Mouse (Mus musculus) MEL (cell line): ENCODE measurements around the gene Hectd3. TPM values are rescaled to one million over a fixed set of nuclear protein-coding genes. Genes with fewer than 3 reads are reported as not detected.

Source experiments
- DNase-seq: peaks from one replicate; pipeline ENCODE4 v3.0.0; 2011; ENCODE audit warnings: low read depth, low spot score
- H3K27ac ChIP-seq: 2 replicates; pipeline ENCODE4 v1.5.1; 2012; ENCODE audit warnings: low read depth, mild to moderate bottlenecking, control low read depth, low read length, moderate library complexity; ENCODE audit not compliant: control insufficient read depth
- H3K27me3 ChIP-seq, 2 experiments: fragments of 150-350 bp in 1 of 2; sonication (generic) in 1 of 2; 2 replicates each; pipeline ENCODE4 v1.6.1; 2012; ENCODE audit warnings: low read length in 2 of 2, mild to moderate bottlenecking in 2 of 2, improper control_type of control experiment in 1 of 2, moderate library complexity in 1 of 2; ENCODE audit not compliant: insufficient read depth in 2 of 2, control insufficient read depth in 1 of 2
- H3K36me3 ChIP-seq, 2 experiments: 2 replicates each; pipeline ENCODE4 v1.6.1; 2012 to 2014; ENCODE audit warnings: low read length in 2 of 2, improper control_type of control experiment in 1 of 2, inconsistent platforms in 1 of 2, mild to moderate bottlenecking in 1 of 2; ENCODE audit not compliant: insufficient read depth in 2 of 2, control insufficient read depth in 1 of 2
- H3K4me1 ChIP-seq, 2 experiments: fragments of 150-350 bp in 1 of 2; sonication (generic) in 1 of 2; 2 replicates each; pipeline ENCODE4 v1.6.1; 2012; ENCODE audit warnings: low read length in 2 of 2, improper control_type of control experiment in 1 of 2, mild to moderate bottlenecking in 1 of 2; ENCODE audit not compliant: insufficient read depth in 2 of 2, control insufficient read depth in 1 of 2
- H3K4me3 ChIP-seq, 2 experiments: fragments of 150-350 bp in 1 of 2; sonication (generic) in 1 of 2; 2 replicates each; pipeline ENCODE4 v1.5.1; 2012; ENCODE audit warnings: low read depth in 2 of 2, low read length in 2 of 2, mild to moderate bottlenecking in 2 of 2, moderate library complexity in 2 of 2, control low read depth in 1 of 2, improper control_type of control experiment in 1 of 2; ENCODE audit not compliant: control insufficient read depth in 1 of 2, insufficient read depth in 1 of 2
- H3K79me2 ChIP-seq: 2 replicates; pipeline ENCODE4 v1.6.1; 2012; ENCODE audit warnings: mild to moderate bottlenecking, low read length, moderate library complexity; ENCODE audit not compliant: control insufficient read depth, poor library complexity, insufficient read depth
- H3K9ac ChIP-seq: 2 replicates; pipeline ENCODE4 v1.6.1; 2012; ENCODE audit warnings: low read depth, mild to moderate bottlenecking, control low read depth, low read length, moderate library complexity; ENCODE audit not compliant: control insufficient read depth, poor library complexity, severe bottlenecking
- H3K9me3 ChIP-seq: fragments of 150-350 bp; sonication (generic); replicated peaks from 2 replicates; pipeline ENCODE4 v1.6.1; 2012; ENCODE audit warnings: mild to moderate bottlenecking, low read length, improper control_type of control experiment, moderate library complexity; ENCODE audit not compliant: insufficient read depth
- BHLHE40 ChIP-seq: IDR thresholded peaks from 2 replicates; pipeline ENCODE4 v1.6.1; 2012; ENCODE audit warnings: low read depth, mild to moderate bottlenecking, inconsistent platforms, low read length, improper control_type of control experiment, borderline replicate concordance
- CTCF ChIP-seq, 3 experiments: IDR thresholded peaks in 2 of 3; conservative IDR thresholded peaks in 1 of 3; 2 replicates each; pipeline ENCODE4 v1.5.1; 2011 to 2012; ENCODE audit warnings: low read length in 3 of 3, low read depth in 2 of 3, mild to moderate bottlenecking in 2 of 3, improper control_type of control experiment in 1 of 3, inconsistent platforms in 1 of 3, mixed read lengths in 1 of 3, moderate library complexity in 1 of 3; ENCODE audit not compliant: control insufficient read depth in 1 of 3, insufficient read depth in 1 of 3, poor library complexity in 1 of 3, severe bottlenecking in 1 of 3
- EP300 ChIP-seq, 2 experiments: IDR thresholded peaks; 2 replicates each; pipeline ENCODE4 v1.6.1; 2011; ENCODE audit warnings: improper control_type of control experiment in 2 of 2, low read length in 2 of 2, low read depth in 1 of 2, mild to moderate bottlenecking in 1 of 2
- ETS1 ChIP-seq: IDR thresholded peaks from 2 replicates; pipeline ENCODE4 v1.6.1; 2012; ENCODE audit warnings: low read depth, mild to moderate bottlenecking, inconsistent platforms, low read length, improper control_type of control experiment, moderate library complexity
- GABPA ChIP-seq: IDR thresholded peaks from 2 replicates; pipeline ENCODE4 v1.6.1; 2012; ENCODE audit warnings: low read depth, mild to moderate bottlenecking, inconsistent platforms, low read length, improper control_type of control experiment, moderate library complexity
- GATA1 ChIP-seq: IDR thresholded peaks from 2 replicates; pipeline ENCODE4 v1.6.1; 2011; ENCODE audit warnings: low read depth, low read length, improper control_type of control experiment
- JUND ChIP-seq: IDR thresholded peaks from 2 replicates; pipeline ENCODE4 v1.6.1; 2011; ENCODE audit warnings: low read depth, mild to moderate bottlenecking, improper control_type of control experiment, low read length
- MAFK ChIP-seq: IDR thresholded peaks from 2 replicates; pipeline ENCODE4 v1.6.1; 2011; ENCODE audit warnings: low read depth, mild to moderate bottlenecking, low read length, improper control_type of control experiment, borderline replicate concordance
- MAX ChIP-seq: IDR thresholded peaks from 2 replicates; pipeline ENCODE4 v1.6.1; 2011; ENCODE audit warnings: low read length, improper control_type of control experiment
- MAZ ChIP-seq: IDR thresholded peaks from 2 replicates; pipeline ENCODE4 v1.6.1; 2012; ENCODE audit warnings: low read depth, mild to moderate bottlenecking, inconsistent platforms, low read length, improper control_type of control experiment
- MEF2A ChIP-seq: IDR thresholded peaks from 2 replicates; pipeline ENCODE4 v1.6.1; 2014; ENCODE audit warnings: low read depth, mild to moderate bottlenecking, inconsistent platforms, low read length, improper control_type of control experiment; ENCODE audit not compliant: poor library complexity, insufficient replicate concordance, severe bottlenecking; ENCODE audit errors: extremely low read depth
- MXI1 ChIP-seq: IDR thresholded peaks from 2 replicates; pipeline ENCODE4 v1.6.1; 2011; ENCODE audit warnings: mild to moderate bottlenecking, low read depth, low read length, improper control_type of control experiment
- MYC ChIP-seq: IDR thresholded peaks from 2 replicates; pipeline ENCODE4 v1.6.1; 2011; ENCODE audit warnings: low read depth, mild to moderate bottlenecking, low read length, improper control_type of control experiment, moderate library complexity
- NRF1 ChIP-seq: IDR thresholded peaks from 2 replicates; pipeline ENCODE4 v1.6.1; 2014; ENCODE audit warnings: low read depth, mild to moderate bottlenecking, inconsistent platforms, low read length, improper control_type of control experiment, moderate library complexity; ENCODE audit not compliant: poor library complexity, insufficient read depth, severe bottlenecking
- POLR2A ChIP-seq, 2 experiments: IDR thresholded peaks; 2 replicates each; pipeline ENCODE4 v1.6.1; 2011 to 2012; ENCODE audit warnings: low read length in 2 of 2, mild to moderate bottlenecking in 2 of 2, control low read depth in 1 of 2, improper control_type of control experiment in 1 of 2, low read depth in 1 of 2, moderate library complexity in 1 of 2; ENCODE audit not compliant: control insufficient read depth in 1 of 2, insufficient read depth in 1 of 2, poor library complexity in 1 of 2
- POLR2AphosphoS2 ChIP-seq: IDR thresholded peaks from 2 replicates; pipeline ENCODE4 v1.6.1; 2011; ENCODE audit warnings: low read length, improper control_type of control experiment
- POLR2AphosphoS5 ChIP-seq: IDR thresholded peaks from 2 replicates; pipeline ENCODE4 v1.6.1; 2012; ENCODE audit warnings: low read depth, borderline replicate concordance, mild to moderate bottlenecking, inconsistent platforms, low read length, moderate library complexity, mixed read lengths
- RAD21 ChIP-seq: IDR thresholded peaks from 2 replicates; pipeline ENCODE4 v1.6.1; 2011; ENCODE audit warnings: mild to moderate bottlenecking, low read depth, low read length, improper control_type of control experiment
- SMC3 ChIP-seq: IDR thresholded peaks from 2 replicates; pipeline ENCODE4 v1.6.1; 2011; ENCODE audit warnings: low read depth, low read length, improper control_type of control experiment
- TBP ChIP-seq: IDR thresholded peaks from 2 replicates; pipeline ENCODE4 v1.8.0; 2011; ENCODE audit warnings: low read depth, low read length, improper control_type of control experiment
- TCF12 ChIP-seq: IDR thresholded peaks from 2 replicates; pipeline ENCODE4 v1.6.1; 2014; ENCODE audit warnings: low read depth, mild to moderate bottlenecking, inconsistent platforms, low read length, improper control_type of control experiment, moderate library complexity
- UBTF ChIP-seq: IDR thresholded peaks from 2 replicates; pipeline ENCODE4 v1.6.1; 2012; ENCODE audit warnings: low read depth, mild to moderate bottlenecking, inconsistent platforms, low read length, improper control_type of control experiment, moderate library complexity, borderline replicate concordance; ENCODE audit not compliant: insufficient read depth
- USF2 ChIP-seq, 2 experiments: IDR thresholded peaks; 2 replicates each; pipeline ENCODE4 v1.6.1; 2011 to 2012; ENCODE audit warnings: improper control_type of control experiment in 2 of 2, low read length in 2 of 2, borderline replicate concordance in 1 of 2, inconsistent platforms in 1 of 2, low read depth in 1 of 2, mild to moderate bottlenecking in 1 of 2; ENCODE audit not compliant: insufficient read depth in 1 of 2
- ZKSCAN1 ChIP-seq: IDR thresholded peaks from 2 replicates; pipeline ENCODE4 v1.6.1; 2012; ENCODE audit warnings: low read depth, mild to moderate bottlenecking, inconsistent platforms, low read length, improper control_type of control experiment, moderate library complexity
- polyA plus RNA-seq, 2 experiments: library from polyadenylated mRNA; stranded (reverse) in 1 of 2; unstranded in 1 of 2; fragments of >175 nt in 1 of 2; fragments of >200 nt in 1 of 2; gene quantifications; 2 replicates each; pipeline versions ENCODE4 v1.2.1 to v1.2.4; 2012; ENCODE audit warnings: low replicate concordance in 2 of 2, low read depth in 1 of 2; ENCODE audit not compliant: insufficient read length in 2 of 2, insufficient read depth in 1 of 2, missing spikeins in 1 of 2
- total RNA-seq: library from RNA; depleted of rRNA; stranded (reverse); fragments of 300-350 nt; gene quantifications from 2 replicates; pipeline ENCODE4 v1.2.3, GENCODE M21; 2012

The Hectd3 gene
- total and polyA plus RNA-seq, 3 experiments, result 9.8 to 19.1 TPM; not detected in 1

- no peak for DNase-seq
- H3K9me3 ChIP-seq, result no peaks in the 10 kb centered on the region
- no peak overlapping the region for H3K9ac ChIP-seq
- H3K27me3 ChIP-seq, result peaks cover 3 to 7% of the 10 kb centered on the region in 2 experiments; a peak in 3 of 4 replicates
- H3K79me2 ChIP-seq, result no peaks in the 10 kb centered on the region
- H3K4me1 ChIP-seq, result no peaks in the 10 kb centered on the region
- H3K4me3 ChIP-seq, result no peak overlapping the region
- H3K36me3 ChIP-seq, result no peaks in the 10 kb centered on the region
- peak; percentile 49 for TF ChIP-seq SMC3
- TF ChIP-seq UBTF, result no peak
- TF ChIP-seq MAFK, result no peak
- no peak for TF ChIP-seq MAZ
- peak in 2 of 3 experiments; percentile 23 to 43; a peak in 3 of 6 replicates for TF ChIP-seq CTCF (IDR thresholded peaks at IDR 0.05 in 2 of 3, conservative IDR thresholded peaks at IDR 0.05 in 1 of 3; ENCODE audit: control insufficient read depth in 1 of 3, insufficient read depth in 1 of 3, low read depth in 2 of 3, low read length in 3 of 3, poor library complexity in 1 of 3, severe bottlenecking in 1 of 3)
- peak; percentile 30 for TF ChIP-seq RAD21
- no peak for TF ChIP-seq TBP
- H3K27ac ChIP-seq, result no peak overlapping the region
These were observed 18.6 kb upstream of the Hectd3 start for GRCm38 (mm10) chr4:116976503-116976902.

GRCm38 (mm10) chr4:116985681-116986080 is 9.4 kb upstream of the Hectd3 start:
- Histone ChIP-seq H3K27ac (no peak overlapping the region), H3K27me3 (no peaks in the 10 kb centered on the region), H3K79me2 (no peaks in the 10 kb centered on the region), H3K4me1 (0 out of 4 replicates have a peak, but pooled peaks cover 0 to 6% of the 10 kb centered on the region in 2 experiments), H3K9ac (no peak overlapping the region), H3K9me3 (no peaks in the 10 kb centered on the region), H3K4me3 (no peak overlapping the region), H3K36me3 (no peaks in the 10 kb centered on the region)
- no peak for DNase-seq
- no peak for TF ChIP-seq JUND
- no peak for TF ChIP-seq GATA1
- no peak for TF ChIP-seq MEF2A
- TF ChIP-seq GABPA, result no peak
- TF ChIP-seq ZKSCAN1, result no peak
- no peak for TF ChIP-seq MAX
- TF ChIP-seq MXI1, result no peak
- TF ChIP-seq TBP, result no peak

- DNase-seq, result peak; percentile 93
- no peaks in the 10 kb centered on the region; a peak in 1 of 4 replicates for H3K36me3 ChIP-seq
- TF ChIP-seq UBTF (no peak), RAD21 (peak; percentile 61), POLR2AphosphoS5 (peak; percentile 74; the same call in 1 of the 2 replicates), MXI1 (peak; percentile 38), USF2 (IDR thresholded peaks at IDR 0.05; ENCODE audit: borderline replicate concordance in 1 of 2, insufficient read depth in 1 of 2, low read depth in 1 of 2, low read length in 2 of 2) (no peak), BHLHE40 (no peak), MYC (no peak), JUND (no peak), NRF1 (peak; percentile 40; the same call in 1 of the 2 replicates), EP300 (IDR thresholded peaks at IDR 0.05; ENCODE audit: low read depth in 1 of 2, low read length in 2 of 2) (no peak), TCF12 (no peak), ETS1 (no peak), POLR2A (IDR thresholded peaks at IDR 0.05; ENCODE audit: control insufficient read depth in 1 of 2, insufficient read depth in 1 of 2, low read depth in 1 of 2, low read length in 2 of 2, poor library complexity in 1 of 2) (no peak), POLR2AphosphoS2 (no peak)
These were observed 8.6 kb upstream of the Hectd3 start for GRCm38 (mm10) chr4:116986400-116987121.

More at GRCm38 (mm10) chr4:116986400-116987121, 8.6 kb upstream of the Hectd3 start:
- Histone ChIP-seq H3K9me3 (no peaks in the 10 kb centered on the region), H3K27me3 (no peaks in the 10 kb centered on the region), H3K4me1 (0 out of 4 replicates have a peak, but pooled peaks cover 0 to 6% of the 10 kb centered on the region in 2 experiments), H3K4me3 (no peak overlapping the region), H3K27ac (no peak overlapping the region), H3K79me2 (no peaks in the 10 kb centered on the region), H3K9ac (no peak overlapping the region)
